Mouse (Mus musculus) liver, postnatal 0 days (tissue): Measurements from ENCODE around the gene Tmem123.

Source experiments
- CTCF ChIP-seq: sonication (generic); IDR thresholded peaks from 2 replicates; pipeline ENCODE4 v1.5.1; 2016; ENCODE audit warnings: antibody characterized with exemption, low read depth
- EP300 ChIP-seq: IDR thresholded peaks from 2 replicates; pipeline ENCODE4 v1.6.1; 2016; ENCODE audit warnings: antibody characterized with exemption, low read depth, mild to moderate bottlenecking

GRCm38 (mm10) chr9:7777652-7778051 is 13.8 kb downstream of the Tmem123 start:
- TF ChIP-seq CTCF (no peak), EP300 (no peak)
